12 mouse cellular contexts compared by ENCODE assay signal in the genomic region with DNA sequence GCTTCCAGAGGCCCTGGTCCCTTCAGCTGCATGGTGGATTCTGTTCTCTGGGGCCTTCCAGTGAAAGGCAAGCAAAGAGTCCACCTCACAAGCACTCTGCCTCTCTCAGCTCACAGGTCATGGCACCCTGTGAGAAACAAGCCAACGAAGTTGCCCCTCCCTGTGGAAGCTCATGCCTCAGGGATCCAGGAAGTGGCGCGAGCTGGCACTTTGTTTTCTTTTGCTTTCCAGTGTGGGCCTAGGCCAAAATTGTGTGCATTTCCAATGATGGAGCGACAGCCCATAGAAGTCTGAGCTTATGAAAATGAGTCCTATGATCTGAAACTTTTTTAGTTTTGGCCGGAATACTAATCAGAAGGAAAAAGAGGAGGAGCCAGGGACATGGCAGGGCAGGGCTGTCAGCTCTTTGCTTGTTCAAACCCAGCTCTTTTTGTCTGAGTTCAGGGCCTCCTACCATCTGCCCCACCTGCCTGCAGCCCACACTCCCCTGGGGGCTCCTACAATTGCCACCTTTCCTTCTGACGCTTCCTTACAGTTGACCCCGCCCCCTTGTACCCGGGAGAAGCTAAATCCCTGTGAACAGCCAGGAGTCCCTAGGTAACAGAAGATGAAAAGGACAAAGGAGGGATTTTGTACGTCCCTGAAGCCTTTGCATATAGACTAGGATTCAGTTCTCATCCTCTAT. TPM values are rescaled to one million over a fixed set of nuclear protein-coding genes. Genes with fewer than 3 reads are reported as not detected.
DNase-seq lines count a peak whose midpoint lies in the region; ATAC-seq lines count a peak whose summit lies in the region.
"Had no signal": no experiment of that assay in that cellular context is flagged by ENCODE, and none has a peak within 500 bp of the region (broad histone marks: within the 10 kb centered on the region; RNA-seq: fewer than 3 reads in every experiment).

No protein-coding gene starts in this region.

- peak overlapping the region; percentile 53; the same call in 1 of the 2 replicates for H3K27ac ChIP-seq in heart, embryonic 13.5 days (replicated peaks)
- no peak overlapping the region for H3K27ac ChIP-seq in heart, embryonic 11.5 days (ENCODE audit: low read depth, low read length)
- no peak overlapping the region for H3K27ac ChIP-seq in embryonic facial prominence, embryonic 15.5 days (replicated peaks)
- H3K27ac ChIP-seq in stomach, embryonic 14.5 days (ENCODE audit: low read length): peak overlapping the region; percentile 21; the same call in 1 of the 2 replicates
- H3K27ac ChIP-seq: liver, embryonic 13.5 days; neural tube, embryonic 15.5 days had no signal

- H3K36me3 ChIP-seq in heart, embryonic 13.5 days: peaks cover 4% of the 10 kb centered on the region
- no peaks in the 10 kb centered on the region for H3K36me3 ChIP-seq in heart, embryonic 11.5 days (ENCODE audit: control insufficient read depth, insufficient read depth, low read length)
- H3K36me3 ChIP-seq in megakaryocyte, embryonic 14.5 days (replicated peaks; ENCODE audit: low read length): peaks cover 10% of the 10 kb centered on the region
- no peaks in the 10 kb centered on the region for H3K36me3 ChIP-seq in embryonic facial prominence, embryonic 15.5 days
- H3K36me3 ChIP-seq in stomach, embryonic 14.5 days (ENCODE audit: control insufficient read depth, insufficient read depth, low read length): peaks cover 4% of the 10 kb centered on the region; the same call in 1 of the 2 replicates
- H3K36me3 ChIP-seq: liver, embryonic 13.5 days; neural tube, embryonic 15.5 days had no signal

- 48% methylated on average over 9 of the region's 9 CpGs for WGBS in heart, embryonic 13.5 days
- WGBS in heart, embryonic 11.5 days (ENCODE audit: insufficient replicate concordance): 54% methylated on average over 9 of the region's 9 CpGs
- 44% methylated on average over 9 of the region's 9 CpGs for WGBS in embryonic facial prominence, embryonic 15.5 days
- WGBS in stomach, embryonic 14.5 days: 61% methylated on average over 9 of the region's 9 CpGs

- peak overlapping the region; percentile 43; the same call in 1 of the 2 replicates for H3K4me2 ChIP-seq in heart, embryonic 13.5 days
- H3K4me2 ChIP-seq in heart, embryonic 11.5 days: no peak overlapping the region
- no peak overlapping the region; the same call in 1 of the 2 replicates for H3K4me2 ChIP-seq in embryonic facial prominence, embryonic 15.5 days (replicated peaks)
- H3K4me2 ChIP-seq in stomach, embryonic 14.5 days (replicated peaks; ENCODE audit: low read depth, low read length): peak overlapping the region; percentile 14; the same call in 1 of the 2 replicates
- H3K4me2 ChIP-seq: liver, embryonic 13.5 days had no signal

- ATAC-seq in heart, embryonic 13.5 days (ENCODE audit: extremely low read depth, insufficient number of reproducible peaks, low FRiP score, low TSS enrichment): no peak
- ATAC-seq in heart, embryonic 11.5 days (replicated peaks; ENCODE audit: insufficient number of reproducible peaks, low FRiP score, low TSS enrichment): no peak
- no peak for ATAC-seq in megakaryocyte, adult 5-6 weeks (ENCODE audit: poor library complexity, severe bottlenecking)
- peak; percentile 60; the same call in 1 of the 2 replicates for ATAC-seq in embryonic facial prominence, embryonic 15.5 days (ENCODE audit: insufficient number of reproducible peaks, low FRiP score, low TSS enrichment, low read depth)
- 0 out of 2 replicates have a peak, but pooled peaks have one; percentile 9 for ATAC-seq in stomach, embryonic 14.5 days (ENCODE audit: insufficient number of reproducible peaks, insufficient read depth, low FRiP score, low read depth)
- ATAC-seq in frontal cortex, adult (ENCODE audit: low TSS enrichment): no peak

- no peaks in the 10 kb centered on the region for H3K9me3 ChIP-seq in heart, embryonic 13.5 days
- H3K9me3 ChIP-seq in heart, embryonic 11.5 days (replicated peaks; ENCODE audit: control insufficient read depth, low read length): no peaks in the 10 kb centered on the region
- no peaks in the 10 kb centered on the region for H3K9me3 ChIP-seq in megakaryocyte, embryonic 14.5 days
- H3K9me3 ChIP-seq in embryonic facial prominence, embryonic 15.5 days (replicated peaks): no peaks in the 10 kb centered on the region
- H3K9me3 ChIP-seq in stomach, embryonic 14.5 days (ENCODE audit: control insufficient read depth, low read depth, low read length): no peaks in the 10 kb centered on the region
- H3K9me3 ChIP-seq: liver, embryonic 13.5 days; neural tube, embryonic 15.5 days had no signal

- no peak overlapping the region for H3K4me3 ChIP-seq in heart, embryonic 13.5 days
- H3K4me3 ChIP-seq in heart, embryonic 11.5 days (ENCODE audit: low read depth, low read length): no peak overlapping the region
- peak overlapping the region; percentile 46 for H3K4me3 ChIP-seq in megakaryocyte, embryonic 14.5 days (replicated peaks)
- no peak overlapping the region for H3K4me3 ChIP-seq in embryonic facial prominence, embryonic 15.5 days (replicated peaks)
- no peak overlapping the region for H3K4me3 ChIP-seq in stomach, embryonic 14.5 days (ENCODE audit: low read depth, low read length)
- H3K4me3 ChIP-seq: liver, embryonic 13.5 days; neural tube, embryonic 15.5 days had no signal

- 0 out of 2 replicates have a peak, but pooled peaks cover 7% of the 10 kb centered on the region for H3K27me3 ChIP-seq in heart, embryonic 13.5 days (replicated peaks)
- no peaks in the 10 kb centered on the region for H3K27me3 ChIP-seq in heart, embryonic 11.5 days (ENCODE audit: control insufficient read depth, insufficient read depth, low read length)
- H3K27me3 ChIP-seq in megakaryocyte, embryonic 14.5 days (replicated peaks): peaks cover 5% of the 10 kb centered on the region
- H3K27me3 ChIP-seq in embryonic facial prominence, embryonic 15.5 days: peaks cover 17% of the 10 kb centered on the region
- H3K27me3 ChIP-seq in stomach, embryonic 14.5 days (ENCODE audit: control insufficient read depth, insufficient read depth, low read length): no peaks in the 10 kb centered on the region
- H3K27me3 ChIP-seq: CH12.LX; neural tube, embryonic 15.5 days had no signal

- 0 out of 2 replicates have a peak overlapping the region, but pooled peaks have one; percentile 52 for H3K9ac ChIP-seq in heart, embryonic 13.5 days
- no peak overlapping the region for H3K9ac ChIP-seq in heart, embryonic 11.5 days (ENCODE audit: low read depth, low read length)
- no peak overlapping the region for H3K9ac ChIP-seq in embryonic facial prominence, embryonic 15.5 days
- H3K9ac ChIP-seq in stomach, embryonic 14.5 days (replicated peaks; ENCODE audit: low read depth, low read length): no peak overlapping the region
- H3K9ac ChIP-seq: liver, embryonic 13.5 days; neural tube, embryonic 15.5 days had no signal

- DNase-seq in cerebellum, postnatal 4 days (ENCODE audit: low spot score in 2 of 2): no peak
- DNase-seq: layer of hippocampus, adult 9-11 months; liver, embryonic 13.5 days had no signal

- H3K4me1 ChIP-seq in heart, embryonic 13.5 days: peaks cover 20% of the 10 kb centered on the region
- H3K4me1 ChIP-seq in heart, embryonic 11.5 days (ENCODE audit: control insufficient read depth, insufficient read depth, low read length): no peaks in the 10 kb centered on the region
- peaks cover 29% of the 10 kb centered on the region for H3K4me1 ChIP-seq in megakaryocyte, embryonic 14.5 days
- H3K4me1 ChIP-seq in embryonic facial prominence, embryonic 15.5 days: no peaks in the 10 kb centered on the region
- no peaks in the 10 kb centered on the region for H3K4me1 ChIP-seq in stomach, embryonic 14.5 days (ENCODE audit: control insufficient read depth, insufficient read depth, low read length)

RNA-seq across cellular contexts. Expression of a gene that starts 2.9 kb away (rescaled TPM):
- 3,022 and 3,158 TPM in 2 replicates for polyA plus RNA-seq in heart, embryonic 13.5 days (2015; fragmentation: Nextera tagmentation; extraction: Ambion mirVana)
- polyA plus RNA-seq in heart, embryonic 11.5 days (2014; fragmentation: Nextera tagmentation; extraction: Ambion mirVana): 2,694 and 2,831 TPM in 2 replicates
- 91.6 and 827 TPM in 2 replicates for polyA plus RNA-seq in megakaryocyte, embryonic 14.5 days (2012; ENCODE audit: insufficient read depth, low replicate concordance)
- 11,237 and 11,623 TPM in 2 replicates for total RNA-seq in megakaryocyte, adult 5-6 weeks (2015)
- total RNA-seq in megakaryocyte, adult 5-6 weeks (2017): 5,986 and 6,405 TPM in 2 replicates
- 2,315 and 2,583 TPM in 2 replicates for polyA plus RNA-seq in embryonic facial prominence, embryonic 15.5 days (2015; fragmentation: Nextera tagmentation; extraction: Ambion mirVana)
- 5,407 TPM in 2 replicates for polyA plus RNA-seq in stomach, embryonic 14.5 days (2014; fragmentation: Nextera tagmentation; extraction: Ambion mirVana)

RNA-seq across cellular contexts. Expression of a gene that starts 52.1 kb away (rescaled TPM):
- 0.24 and 0.57 TPM in 2 replicates for polyA plus RNA-seq in heart, embryonic 13.5 days (2015; fragmentation: Nextera tagmentation; extraction: Ambion mirVana)
- polyA plus RNA-seq in heart, embryonic 11.5 days (2014; fragmentation: Nextera tagmentation; extraction: Ambion mirVana): 0.06 and 0.17 TPM in 2 replicates
- 0.88 TPM in 1 of 2 replicates, not detected in the other for polyA plus RNA-seq in megakaryocyte, embryonic 14.5 days (2012; ENCODE audit: insufficient read depth, low replicate concordance)
- total RNA-seq in megakaryocyte, adult 5-6 weeks (2015): 120 and 131 TPM in 2 replicates
- total RNA-seq in megakaryocyte, adult 5-6 weeks (2017): 102 and 107 TPM in 2 replicates
- polyA plus RNA-seq in embryonic facial prominence, embryonic 15.5 days (2015; fragmentation: Nextera tagmentation; extraction: Ambion mirVana): 0.44 and 0.72 TPM in 2 replicates
- polyA plus RNA-seq in stomach, embryonic 14.5 days (2014; fragmentation: Nextera tagmentation; extraction: Ambion mirVana): 0.20 and 0.62 TPM in 2 replicates
- total RNA-seq: CH12.LX had no signal
- polyA plus RNA-seq: neural tube, embryonic 15.5 days had no signal

Comparison
In these comparisons a context has a peak if more than half of its experiments do, and no peak if none do; other contexts are left out.
1. H3K27ac ChIP-seq: peak in heart, embryonic 13.5 days (single experiment) and stomach, embryonic 14.5 days (single experiment); none in heart, embryonic 11.5 days (single experiment) and embryonic facial prominence, embryonic 15.5 days (single experiment).
2. H3K4me2 ChIP-seq: peak in heart, embryonic 13.5 days (single experiment) and stomach, embryonic 14.5 days (single experiment); none in heart, embryonic 11.5 days (single experiment) and embryonic facial prominence, embryonic 15.5 days (single experiment).
3. ATAC-seq: peak in embryonic facial prominence, embryonic 15.5 days (single experiment) and stomach, embryonic 14.5 days (single experiment); none in heart, embryonic 13.5 days (single experiment), heart, embryonic 11.5 days (single experiment), megakaryocyte, adult 5-6 weeks (single experiment) and frontal cortex, adult (single experiment).